Mouse (Mus musculus) CH12.LX (cell line): ENCODE data around the gene Sae1. TPM values are rescaled to one million over a fixed set of nuclear protein-coding genes. Genes with fewer than 3 reads are reported as not detected.
A peak's percentile ranks its signal among the peaks of the same experiment; 100 is the strongest.

Experiments used
- DNase-seq: peaks from one replicate; pipeline ENCODE4 v3.0.0-alpha.2; 2013; ENCODE audit errors: extremely low read depth
- H3K27ac ChIP-seq: 2 replicates; pipeline ENCODE4 v1.5.1; 2012; ENCODE audit warnings: low read depth, mild to moderate bottlenecking, control low read depth, moderate library complexity; ENCODE audit not compliant: insufficient read depth
- H3K27me3 ChIP-seq: replicated peaks from 2 replicates; pipeline ENCODE3; 2012; ENCODE audit warnings: inconsistent platforms
- H3K36me3 ChIP-seq, 2 experiments: replicated peaks in 1 of 2; 2 replicates each; pipeline versions ENCODE3 to v1.6.1; 2012; ENCODE audit warnings: inconsistent platforms in 1 of 2, low read length in 1 of 2, mild to moderate bottlenecking in 1 of 2, mixed read lengths in 1 of 2, moderate library complexity in 1 of 2; ENCODE audit not compliant: control insufficient read depth in 1 of 2, insufficient read depth in 1 of 2
- H3K4me1 ChIP-seq, 2 experiments: 2 replicates each; pipeline ENCODE4 v1.6.1; 2012; ENCODE audit warnings: inconsistent platforms in 1 of 2, moderate library complexity in 1 of 2; ENCODE audit not compliant: insufficient read depth in 2 of 2, control insufficient read depth in 1 of 2
- H3K4me2 ChIP-seq: 2 replicates; pipeline ENCODE4 v1.6.1; 2012; ENCODE audit warnings: low read depth, mild to moderate bottlenecking, control low read depth; ENCODE audit not compliant: poor library complexity, insufficient read depth, severe bottlenecking
- H3K4me3 ChIP-seq, 3 experiments: fragments of 150-350 bp in 1 of 3; sonication (generic) in 1 of 3; replicated peaks in 1 of 3; 2 replicates each; pipeline versions ENCODE3 to v1.5.1; 2011 to 2012; ENCODE audit warnings: low read depth in 2 of 3, low read length in 2 of 3, mild to moderate bottlenecking in 2 of 3, moderate library complexity in 2 of 3, control low read depth in 1 of 3, improper control_type of control experiment in 1 of 3, inconsistent platforms in 1 of 3, mixed read lengths in 1 of 3; ENCODE audit not compliant: poor library complexity in 1 of 3
- H3K79me2 ChIP-seq: replicated peaks from 2 replicates; pipeline ENCODE4 v1.6.1; 2012; ENCODE audit warnings: mild to moderate bottlenecking, moderate library complexity; ENCODE audit not compliant: control insufficient read depth, poor library complexity, insufficient read depth, severe bottlenecking; ENCODE audit errors: extremely low read depth
- H3K9ac ChIP-seq: 2 replicates; pipeline ENCODE4 v1.6.1; 2012; ENCODE audit warnings: low read depth, mild to moderate bottlenecking, control low read depth, moderate library complexity; ENCODE audit not compliant: insufficient read depth
- H3K9me3 ChIP-seq: replicated peaks from 2 replicates; pipeline ENCODE3; 2012; ENCODE audit warnings: low read length, inconsistent platforms, mixed read lengths
- BHLHE40 ChIP-seq: IDR thresholded peaks from 2 replicates; pipeline ENCODE4 v1.6.1; 2011; ENCODE audit warnings: mild to moderate bottlenecking, low read depth, low read length, improper control_type of control experiment
- CHD1 ChIP-seq: IDR thresholded peaks from 2 replicates; pipeline ENCODE4 v1.6.1; 2012; ENCODE audit warnings: low read depth, low read length, improper control_type of control experiment, inconsistent platforms
- CTCF ChIP-seq, 2 experiments: IDR thresholded peaks in 1 of 2; conservative IDR thresholded peaks in 1 of 2; 2 replicates each; pipeline ENCODE4 v1.5.1; 2011 to 2012; ENCODE audit warnings: low read depth in 2 of 2, low read length in 2 of 2, improper control_type of control experiment in 1 of 2, inconsistent platforms in 1 of 2, mild to moderate bottlenecking in 1 of 2, moderate library complexity in 1 of 2
- E2F4 ChIP-seq: IDR thresholded peaks from 2 replicates; pipeline ENCODE4 v1.6.1; 2011; ENCODE audit warnings: low read depth, low read length, improper control_type of control experiment; ENCODE audit not compliant: insufficient replicate concordance
- ELF1 ChIP-seq: IDR thresholded peaks from 2 replicates; pipeline ENCODE4 v1.6.1; 2014; ENCODE audit warnings: low read depth, mild to moderate bottlenecking, inconsistent platforms, low read length, improper control_type of control experiment
- EP300 ChIP-seq: IDR thresholded peaks from 2 replicates; pipeline ENCODE4 v1.6.1; 2011; ENCODE audit warnings: low read length, improper control_type of control experiment
- ETS1 ChIP-seq: conservative IDR thresholded peaks from 2 replicates; pipeline ENCODE4 v1.6.1; 2012; ENCODE audit warnings: low read depth, mild to moderate bottlenecking, inconsistent platforms, low read length, improper control_type of control experiment, moderate library complexity
- HCFC1 ChIP-seq: IDR thresholded peaks from 2 replicates; pipeline ENCODE4 v1.6.1; 2012; ENCODE audit warnings: low read depth, mild to moderate bottlenecking, inconsistent platforms, low read length, improper control_type of control experiment
- IRF4 ChIP-seq: IDR thresholded peaks from 2 replicates; pipeline ENCODE4 v1.6.1; 2014; ENCODE audit warnings: low read depth, mild to moderate bottlenecking, inconsistent platforms, low read length, improper control_type of control experiment
- JUN ChIP-seq: IDR thresholded peaks from 2 replicates; pipeline ENCODE4 v1.6.1; 2011; ENCODE audit warnings: low read depth, mild to moderate bottlenecking, low read length, improper control_type of control experiment, moderate library complexity; ENCODE audit not compliant: insufficient read depth
- MAZ ChIP-seq: IDR thresholded peaks from 2 replicates; pipeline ENCODE4 v1.6.1; 2012; ENCODE audit warnings: low read depth, mild to moderate bottlenecking, inconsistent platforms, low read length, improper control_type of control experiment, moderate library complexity
- MEF2A ChIP-seq: IDR thresholded peaks from 2 replicates; pipeline ENCODE4 v1.6.1; 2014; ENCODE audit warnings: low read depth, mild to moderate bottlenecking, inconsistent platforms, low read length, improper control_type of control experiment, borderline replicate concordance
- MXI1 ChIP-seq: IDR thresholded peaks from 2 replicates; pipeline ENCODE4 v1.6.1; 2011; ENCODE audit warnings: mild to moderate bottlenecking, low read depth, low read length, improper control_type of control experiment
- NELFE ChIP-seq: IDR thresholded peaks from 2 replicates; pipeline ENCODE4 v1.6.1; 2011; ENCODE audit warnings: low read depth, low read length, improper control_type of control experiment
- PAX5 ChIP-seq: IDR thresholded peaks from 2 replicates; pipeline ENCODE4 v1.6.1; 2012; ENCODE audit warnings: low read length, inconsistent platforms, mixed read lengths
- RAD21 ChIP-seq: IDR thresholded peaks from 2 replicates; pipeline ENCODE4 v1.6.1; 2011; ENCODE audit warnings: low read depth, mild to moderate bottlenecking, low read length, improper control_type of control experiment, moderate library complexity
- SMC3 ChIP-seq: IDR thresholded peaks from 2 replicates; pipeline ENCODE4 v1.6.1; 2011; ENCODE audit warnings: low read depth, low read length, improper control_type of control experiment
- TBP ChIP-seq: conservative IDR thresholded peaks from 2 replicates; pipeline ENCODE4 v1.6.1; 2011; ENCODE audit warnings: low read depth, low read length, improper control_type of control experiment
- TCF12 ChIP-seq: IDR thresholded peaks from 2 replicates; pipeline ENCODE4 v1.6.1; 2014; ENCODE audit warnings: low read depth, mild to moderate bottlenecking, inconsistent platforms, low read length, improper control_type of control experiment
- UBTF ChIP-seq: IDR thresholded peaks from 2 replicates; pipeline ENCODE4 v1.6.1; 2012; ENCODE audit warnings: low read depth, mild to moderate bottlenecking, inconsistent platforms, low read length, improper control_type of control experiment, moderate library complexity
- ZC3H11A ChIP-seq: IDR thresholded peaks from 2 replicates; pipeline ENCODE4 v1.6.1; 2012; ENCODE audit warnings: low read depth, mild to moderate bottlenecking, inconsistent platforms, low read length, improper control_type of control experiment
- ZMIZ1 ChIP-seq: IDR thresholded peaks from 2 replicates; pipeline ENCODE4 v1.6.1; 2012; ENCODE audit warnings: low read depth, mild to moderate bottlenecking, inconsistent platforms, low read length, improper control_type of control experiment
- dilution Hi-C: fragments of 300-500 bp; cut with MboI; formaldehyde crosslinking; loops from 2 replicates; pipeline ENCODE4 v1.14.3; 2020; ENCODE audit warnings: low sequenced_read_pairs; ENCODE audit not compliant: extremely low pct_unique_long_range_greater_than_20kb, extremely low pct_ligation_motif_present
- in situ Hi-C: fragments of 300-500 bp; cut with MboI; formaldehyde crosslinking; loops from 3 replicates; pipeline ENCODE4 v1.14.3; 2019; ENCODE audit warnings: low sequenced_read_pairs, low pct_ligation_motif_present, low pct_unique_long_range_greater_than_20kb, mixed read lengths
- polyA plus RNA-seq: library from polyadenylated mRNA; unstranded; fragments of >175 nt; gene quantifications from 2 replicates; pipeline ENCODE4 v1.2.1, GENCODE M21; 2012; ENCODE audit warnings: low read depth; ENCODE audit not compliant: insufficient read length
- total RNA-seq, 2 experiments: library from RNA; depleted of rRNA; stranded (reverse); fragments of 300-350 nt in 1 of 2; fragments of >200 nt in 1 of 2; gene quantifications; 2 replicates each; pipeline ENCODE4 v1.2.3; 2012 to 2014

Sae1 gene
- total and polyA plus RNA-seq, 3 experiments: 146 to 271 (median 160) TPM

DNA sequence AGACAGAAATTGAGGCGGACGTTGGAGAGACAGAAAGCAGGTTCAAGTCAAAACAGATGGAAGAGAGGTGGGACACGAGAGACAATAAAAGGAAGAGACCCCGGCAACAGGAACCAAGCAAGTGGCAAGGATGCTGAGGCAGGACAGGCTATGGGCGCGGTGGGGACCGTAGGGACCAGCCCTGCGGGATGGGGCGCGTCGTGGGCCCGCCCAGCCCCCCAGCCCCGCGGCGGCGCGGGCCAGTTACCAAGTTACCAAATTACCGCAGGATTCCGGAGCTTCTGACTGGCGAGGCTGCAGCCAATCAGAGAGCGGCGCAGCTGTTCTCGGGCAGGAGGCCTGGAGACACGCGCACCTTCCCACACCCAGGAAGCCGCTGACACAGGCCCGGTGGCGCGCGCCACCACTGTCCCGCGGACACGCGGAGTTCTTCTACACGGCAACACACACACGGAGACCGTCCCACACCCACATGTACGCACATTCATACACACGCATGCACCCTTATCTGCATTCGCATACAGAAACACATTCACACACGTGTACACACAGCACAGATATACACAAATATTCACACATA, 92.2 kb downstream of the Sae1 start (continued):
- TF ChIP-seq ZC3H11A: no peak
- peak; percentile 12; the same call in 1 of the 2 replicates for TF ChIP-seq IRF4
- peak; percentile 58; the same call in 1 of the 2 replicates for TF ChIP-seq E2F4
- no peak for TF ChIP-seq SMC3
- TF ChIP-seq BHLHE40: peak; percentile 53
- TF ChIP-seq MAZ: no peak
- TF ChIP-seq MXI1: peak; percentile 88
- TF ChIP-seq CHD1: no peak
- TF ChIP-seq, all 38 proteins: peak for 15

- in situ Hi-C loops (loop anchor here (5.0 kb wide), 1 partner anchor 32 kb away; no protein-coding TSS in a partner anchor), dilution Hi-C loops (no loop called here)
- peak; percentile 29 for TF ChIP-seq HCFC1
- no peak for TF ChIP-seq EP300
- TF ChIP-seq ELF1: peak; percentile 77
- 0 out of 2 replicates have a peak, but pooled peaks have one; percentile 14 for TF ChIP-seq TBP
- 0 out of 2 replicates have a peak, but pooled peaks have one; percentile 23 for TF ChIP-seq BHLHE40
- no peak for TF ChIP-seq E2F4
- TF ChIP-seq MEF2A: peak; percentile 79; the same call in 1 of the 2 replicates
- TF ChIP-seq TCF12: peak; percentile 77
- peak; percentile 95 for TF ChIP-seq RAD21
- TF ChIP-seq MXI1: no peak
- TF ChIP-seq SMC3: peak; percentile 90
- peak; percentile 48 for TF ChIP-seq ETS1
- peak; percentile 96 for TF ChIP-seq MAZ
- peak; percentile 47; the same call in 1 of the 2 replicates for TF ChIP-seq JUN
- TF ChIP-seq UBTF: 0 out of 2 replicates have a peak, but pooled peaks have one; percentile 37
- TF ChIP-seq CTCF (conservative IDR thresholded peaks at IDR 0.05 in 1 of 2, IDR thresholded peaks at IDR 0.05 in 1 of 2; ENCODE audit: low read depth in 2 of 2, low read length in 2 of 2): peak in 1 of 2 experiments; percentile 99; a peak in 2 of 4 replicates
- 0 out of 2 replicates have a peak, but pooled peaks have one; percentile 55 for TF ChIP-seq NELFE
- TF ChIP-seq ZMIZ1: peak; percentile 14; the same call in 1 of the 2 replicates
- no peak for TF ChIP-seq PAX5
Measured at GRCm38 (mm10) chr7:16294837-16295236, 92.8 kb downstream of the Sae1 start.

More at GRCm38 (mm10) chr7:16294837-16295236, 92.8 kb downstream of the Sae1 start:
- Histone ChIP-seq H3K4me1 (peaks cover 16 to 27% of the 10 kb centered on the region in 2 experiments), H3K9me3 (no peaks in the 10 kb centered on the region), H3K4me3 (peak overlapping the region; percentile 49 to 61 (median 54)), H3K4me2 (peak overlapping the region; percentile 53), H3K27me3 (no peaks in the 10 kb centered on the region), H3K36me3 (no peaks in the 10 kb centered on the region), H3K27ac (peak overlapping the region; percentile 93), H3K79me2 (no peaks in the 10 kb centered on the region), H3K9ac (peak overlapping the region; percentile 88)
- peak; percentile 95 for DNase-seq
